Mouse (Mus musculus): ENCODE measurements at regions not wholly inside any gene's neighbourhood (a gene's known extent, or its start where the extent isn't known, plus 50 kb on each side); places are given as distances from the start of the nearest gene placed in this dataset.

DNA sequence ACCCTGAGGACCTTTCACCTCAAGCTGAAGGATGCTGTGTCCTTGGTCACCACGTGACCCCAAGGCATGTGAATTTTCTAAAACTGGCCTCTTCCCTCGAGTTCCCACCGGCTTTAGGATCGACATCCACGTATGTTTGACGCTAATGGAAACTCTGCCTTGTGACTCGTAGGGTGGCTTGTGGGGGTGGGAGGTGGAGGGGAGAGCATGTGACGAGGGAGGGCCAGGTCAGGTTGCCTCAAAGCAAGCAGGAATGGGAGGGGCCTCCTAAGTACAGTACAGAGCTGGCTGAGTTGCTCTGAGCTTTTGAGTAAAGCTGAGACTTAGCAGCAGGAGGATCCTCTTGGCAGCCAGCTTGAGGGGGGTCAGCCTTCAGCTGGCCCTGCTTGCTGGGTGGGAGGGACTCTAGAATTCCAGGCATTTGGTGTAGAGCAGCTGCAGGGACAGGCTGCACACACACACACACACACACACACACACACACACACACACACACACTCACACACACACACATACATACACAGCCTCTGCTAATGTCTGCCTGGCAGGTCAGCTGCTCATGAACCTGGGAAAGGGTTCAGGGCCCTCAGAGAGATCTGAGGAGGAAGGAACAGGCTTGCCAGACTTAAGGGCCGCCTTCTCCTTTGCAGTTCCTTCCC, 78.5 kb downstream of the Sik1 start:
- no peak for DNase-seq (ENCODE audit: low read depth, low spot score)

DNA sequence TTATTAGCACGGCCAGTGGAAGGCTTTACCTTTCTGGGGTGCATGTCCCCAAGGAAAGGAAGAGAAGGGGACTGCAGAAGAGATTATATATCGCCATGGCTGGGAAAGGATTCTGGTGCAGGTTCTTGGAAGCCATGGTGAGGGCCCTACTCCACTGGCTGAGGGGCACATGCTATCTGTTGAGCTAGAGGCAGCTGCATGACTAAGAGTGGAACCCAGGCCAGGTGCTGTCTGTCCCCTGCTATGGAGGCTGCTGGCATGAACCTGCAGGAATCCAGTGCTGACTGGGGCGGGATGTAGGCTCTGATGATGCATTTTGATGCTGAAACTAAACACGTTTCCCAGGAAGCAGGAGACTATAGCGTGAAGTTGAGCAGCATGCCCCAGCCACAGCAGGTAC, 77.9 kb downstream of the Sik1 start:
- no peak for DNase-seq (ENCODE audit: low read depth, low spot score)

DNA sequence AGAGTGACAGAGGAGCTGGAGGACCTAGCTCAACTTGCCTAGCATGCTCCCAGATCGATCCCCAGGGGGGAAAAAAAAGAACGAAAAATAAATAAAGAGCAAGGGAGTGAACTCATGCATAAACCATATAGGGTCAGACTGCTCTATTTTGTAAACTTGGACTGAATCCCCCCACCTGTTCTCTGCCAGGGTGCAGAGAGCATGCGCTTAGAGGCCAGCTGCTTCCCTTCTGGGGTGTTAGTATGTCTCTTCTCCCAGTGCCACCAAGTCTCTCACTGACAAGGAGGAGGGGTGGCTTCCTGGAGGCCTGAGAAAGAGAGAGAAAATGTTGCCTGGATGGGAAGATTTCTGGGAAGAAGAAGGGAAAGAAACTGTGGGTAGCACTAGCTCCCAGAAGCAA, 76.1 kb downstream of the Sik1 start:
- no peak for DNase-seq (ENCODE audit: low read depth, low spot score)

- DNase-seq (ENCODE audit: low read depth, low spot score): no peak
These were observed 73.4 kb downstream of the Sik1 start for GRCm38 (mm10) chr17:31782251-31782650.

DNA sequence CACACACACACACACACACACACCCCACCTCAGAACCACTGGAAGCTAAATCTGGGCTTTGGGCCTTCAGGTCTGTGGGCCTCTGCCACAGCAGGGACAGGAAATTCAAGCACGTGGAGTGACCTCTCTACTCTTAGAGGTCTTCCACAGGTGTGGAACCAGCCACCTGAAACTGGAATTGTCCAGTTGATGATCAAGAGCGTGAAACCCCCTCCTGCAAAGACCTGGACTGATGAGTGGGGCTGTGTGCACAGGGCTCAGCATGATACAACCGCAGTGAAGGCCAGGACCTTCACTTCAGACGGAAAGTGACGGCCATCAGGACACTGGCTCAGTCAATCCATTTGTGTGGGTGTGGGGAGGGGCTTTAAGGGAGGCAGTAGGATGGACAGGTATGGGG, 72.5 kb downstream of the Sik1 start:
- no peak for DNase-seq (ENCODE audit: low read depth, low spot score)

- DNase-seq (ENCODE audit: low read depth, low spot score): no peak
These were observed 67.3 kb downstream of the Sik1 start for GRCm38 (mm10) chr17:31788316-31788715.

GRCm38 (mm10) chr17:31789068-31789583, 66.5 kb downstream of the Sik1 start:
- no peak for DNase-seq (ENCODE audit: low read depth, low spot score)

GRCm38 (mm10) chr17:31789906-31790279, 65.7 kb downstream of the Sik1 start:
- no peak for DNase-seq (ENCODE audit: low read depth, low spot score)

- no peak for DNase-seq (ENCODE audit: low read depth, low spot score)
These were observed 65.1 kb downstream of the Sik1 start for GRCm38 (mm10) chr17:31790280-31791063.

DNA sequence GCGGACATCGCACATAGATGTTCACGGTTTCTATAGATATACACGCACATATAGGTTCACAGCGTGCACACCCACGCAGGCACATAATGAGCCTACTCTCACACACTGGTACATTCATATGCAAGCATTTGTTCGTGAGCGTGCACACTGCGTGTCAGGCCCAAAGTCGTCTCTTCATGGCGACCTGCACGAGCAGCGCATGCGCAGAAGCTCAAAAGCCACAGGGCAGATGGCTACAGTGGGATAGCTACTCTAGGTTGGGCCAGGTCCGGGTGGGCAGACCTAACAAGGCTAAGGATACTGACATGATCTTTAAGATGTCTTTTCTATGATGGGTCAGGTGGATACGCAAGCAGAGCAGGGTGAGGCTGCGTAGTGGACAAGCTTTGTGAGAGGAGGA, 63.9 kb downstream of the Sik1 start:
- no peak for DNase-seq (ENCODE audit: low read depth, low spot score)

DNA sequence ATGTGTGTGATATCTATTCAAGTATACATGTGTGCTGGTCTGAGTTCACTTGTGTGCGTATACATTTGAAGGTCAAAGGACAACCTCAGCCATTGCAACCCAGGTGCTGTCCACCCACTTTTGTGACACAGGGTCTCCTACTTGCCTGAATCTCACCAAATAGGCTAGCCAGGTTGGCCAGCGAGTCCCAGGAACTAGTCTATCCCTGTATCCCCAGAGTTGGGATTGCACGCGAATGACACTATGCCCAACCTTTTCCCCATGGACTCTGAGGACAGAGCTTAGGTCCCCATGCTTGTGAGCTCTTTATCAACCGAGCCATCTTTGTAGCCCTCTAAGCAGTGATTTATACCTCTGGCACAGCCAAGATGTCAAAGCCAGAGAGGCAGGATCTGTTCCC, 62.6 kb downstream of the Sik1 start:
- DNase-seq (ENCODE audit: low read depth, low spot score): no peak

DNA sequence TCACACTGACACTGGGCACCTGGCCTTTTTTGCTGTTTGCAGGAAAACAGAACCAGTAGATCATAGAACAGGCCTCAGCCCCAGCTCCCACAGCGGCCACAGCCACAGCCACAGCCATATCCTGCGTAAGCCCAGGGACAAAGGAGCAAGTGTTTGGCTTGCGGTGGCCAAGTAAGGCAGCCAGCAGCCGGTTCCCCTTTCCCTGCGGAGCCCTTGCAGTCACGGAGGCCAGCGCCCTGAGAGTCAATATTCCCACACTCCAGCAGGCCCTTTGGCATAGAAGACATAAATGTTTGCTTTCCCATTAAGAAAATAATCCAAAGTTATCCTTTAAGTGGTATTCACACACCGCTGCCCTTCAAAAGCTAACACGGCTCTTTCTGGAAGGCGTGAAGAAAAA, 62.1 kb downstream of the Sik1 start:
- no peak for DNase-seq (ENCODE audit: low read depth, low spot score)

GRCm38 (mm10) chr17:31793964-31794363, 61.6 kb downstream of the Sik1 start:
- no peak for DNase-seq (ENCODE audit: low read depth, low spot score)

All from brain, embryonic 18.5 days (tissue).